15 mouse cellular contexts compared by ENCODE assay signal in genomic region chr7:129802168-129802567, GRCm38 (mm10).
A peak's percentile ranks its signal among the peaks of the same experiment; 100 is the strongest.
DNase-seq lines count a peak whose midpoint lies in the region; ATAC-seq and TF ChIP-seq lines count a peak whose summit lies in the region.
"Had no signal": no experiment of that assay in that cellular context is flagged by ENCODE, and none has a peak within 500 bp of the region (broad histone marks: within the 10 kb centered on the region; RNA-seq: fewer than 3 reads in every experiment).

No protein-coding gene starts in this region.

- WGBS in heart, embryonic 13.5 days: 57% methylated on average over 6 of the region's 6 CpGs
- 60% methylated on average over 6 of the region's 6 CpGs for WGBS in heart, embryonic 11.5 days (ENCODE audit: insufficient replicate concordance)
- WGBS in kidney, embryonic 15.5 days: 54% methylated on average over 6 of the region's 6 CpGs

- no peak for ATAC-seq in heart, embryonic 13.5 days (ENCODE audit: extremely low read depth, insufficient number of reproducible peaks, low FRiP score, low TSS enrichment)
- no peak for ATAC-seq in heart, embryonic 11.5 days (replicated peaks; ENCODE audit: insufficient number of reproducible peaks, low FRiP score, low TSS enrichment)
- ATAC-seq in kidney, embryonic 15.5 days (replicated peaks; ENCODE audit: low FRiP score): no peak
- ATAC-seq: inflammation-experienced regulatory T-cells, adult 6 months; liver, postnatal 0 days had no signal

- no peak overlapping the region for H3K4me3 ChIP-seq in heart, embryonic 13.5 days
- no peak overlapping the region for H3K4me3 ChIP-seq in heart, embryonic 11.5 days (ENCODE audit: low read depth, low read length)
- no peak overlapping the region for H3K4me3 ChIP-seq in kidney, embryonic 15.5 days (replicated peaks)
- H3K4me3 ChIP-seq: embryonic facial prominence, embryonic 15.5 days; layer of hippocampus, adult 2 months had no signal

- DNase-seq in kidney, postnatal 10 days: no peak
- DNase-seq in 3T3-L1 (ENCODE audit: low read depth, low spot score): peak; percentile 72
- DNase-seq in brain, embryonic 14.5 days (ENCODE audit: low read depth): peak; percentile 61
- no peak for DNase-seq in frontal cortex, postnatal 36 days (ENCODE audit: low spot score in 2 of 2)
- DNase-seq: adrenal gland, adult 8-10 months; cerebellum, adult 9-11 months; gastrocnemius, postnatal 36 days; liver, postnatal 0 days had no signal

- 0 out of 2 replicates have a peak, but pooled peaks cover 3% of the 10 kb centered on the region for H3K27me3 ChIP-seq in heart, embryonic 13.5 days (replicated peaks)
- no peaks in the 10 kb centered on the region for H3K27me3 ChIP-seq in heart, embryonic 11.5 days (ENCODE audit: control insufficient read depth, insufficient read depth, low read length)
- no peaks in the 10 kb centered on the region for H3K27me3 ChIP-seq in kidney, embryonic 15.5 days
- H3K27me3 ChIP-seq: embryonic facial prominence, embryonic 15.5 days; Patski had no signal

- no peak overlapping the region for H3K4me2 ChIP-seq in heart, embryonic 13.5 days
- no peak overlapping the region for H3K4me2 ChIP-seq in heart, embryonic 11.5 days
- H3K4me2 ChIP-seq in kidney, embryonic 15.5 days: no peak overlapping the region
- H3K4me2 ChIP-seq: embryonic facial prominence, embryonic 15.5 days had no signal

- no peak for TF ChIP-seq CTCF in brain, embryonic 14.5 days (IDR thresholded peaks at IDR 0.05; ENCODE audit: borderline replicate concordance, extremely low read depth, insufficient read depth, insufficient read length)

- H3K4me1 ChIP-seq in heart, embryonic 13.5 days: peaks cover 49% of the 10 kb centered on the region
- H3K4me1 ChIP-seq in heart, embryonic 11.5 days (ENCODE audit: control insufficient read depth, insufficient read depth, low read length): peaks cover 16% of the 10 kb centered on the region
- H3K4me1 ChIP-seq in kidney, embryonic 15.5 days: peaks cover 50% of the 10 kb centered on the region

- no peak for TF ChIP-seq POLR2A in brain, embryonic 14.5 days (IDR thresholded peaks at IDR 0.05; ENCODE audit: borderline replicate concordance, extremely low read depth, insufficient read depth, insufficient read length, poor library complexity, severe bottlenecking)

- no peaks in the 10 kb centered on the region for H3K9me3 ChIP-seq in heart, embryonic 13.5 days
- H3K9me3 ChIP-seq in heart, embryonic 11.5 days (replicated peaks; ENCODE audit: control insufficient read depth, low read length): no peaks in the 10 kb centered on the region
- H3K9me3 ChIP-seq in kidney, embryonic 15.5 days (replicated peaks): no peaks in the 10 kb centered on the region
- H3K9me3 ChIP-seq: embryonic facial prominence, embryonic 15.5 days had no signal

- H3K36me3 ChIP-seq in heart, embryonic 13.5 days: no peaks in the 10 kb centered on the region
- no peaks in the 10 kb centered on the region for H3K36me3 ChIP-seq in heart, embryonic 11.5 days (ENCODE audit: control insufficient read depth, insufficient read depth, low read length)
- H3K36me3 ChIP-seq in kidney, embryonic 15.5 days: no peaks in the 10 kb centered on the region
- H3K36me3 ChIP-seq: embryonic facial prominence, embryonic 15.5 days had no signal

- H3K27ac ChIP-seq in heart, embryonic 13.5 days (replicated peaks): peak overlapping the region; percentile 68
- no peak overlapping the region for H3K27ac ChIP-seq in heart, embryonic 11.5 days (ENCODE audit: low read depth, low read length)
- H3K27ac ChIP-seq in kidney, embryonic 15.5 days: peak overlapping the region; percentile 68
- H3K27ac ChIP-seq: embryonic facial prominence, embryonic 15.5 days had no signal

- no peak overlapping the region for H3K9ac ChIP-seq in heart, embryonic 13.5 days
- no peak overlapping the region for H3K9ac ChIP-seq in heart, embryonic 11.5 days (ENCODE audit: low read depth, low read length)
- H3K9ac ChIP-seq in kidney, embryonic 15.5 days: no peak overlapping the region
- H3K9ac ChIP-seq: embryonic facial prominence, embryonic 15.5 days; liver, postnatal 0 days had no signal

Comparison
In these comparisons a context has a peak if more than half of its experiments do, and no peak if none do; other contexts are left out.
1. DNase-seq: peak in 3T3-L1 (single experiment) and brain, embryonic 14.5 days (single experiment); none in kidney, postnatal 10 days (single experiment) and frontal cortex, postnatal 36 days (0 of 2).